Mouse (Mus musculus) retina, postnatal 1 day (tissue): ENCODE measurements at regions not wholly inside any gene's neighbourhood (a gene's known extent, or its start where the extent isn't known, plus 50 kb on each side); places are given as distances from the start of the nearest gene placed in this dataset.

Experiments used
- DNase-seq: peaks from one replicate; pipeline ENCODE4 v3.0.0-alpha.2; 2012

DNA sequence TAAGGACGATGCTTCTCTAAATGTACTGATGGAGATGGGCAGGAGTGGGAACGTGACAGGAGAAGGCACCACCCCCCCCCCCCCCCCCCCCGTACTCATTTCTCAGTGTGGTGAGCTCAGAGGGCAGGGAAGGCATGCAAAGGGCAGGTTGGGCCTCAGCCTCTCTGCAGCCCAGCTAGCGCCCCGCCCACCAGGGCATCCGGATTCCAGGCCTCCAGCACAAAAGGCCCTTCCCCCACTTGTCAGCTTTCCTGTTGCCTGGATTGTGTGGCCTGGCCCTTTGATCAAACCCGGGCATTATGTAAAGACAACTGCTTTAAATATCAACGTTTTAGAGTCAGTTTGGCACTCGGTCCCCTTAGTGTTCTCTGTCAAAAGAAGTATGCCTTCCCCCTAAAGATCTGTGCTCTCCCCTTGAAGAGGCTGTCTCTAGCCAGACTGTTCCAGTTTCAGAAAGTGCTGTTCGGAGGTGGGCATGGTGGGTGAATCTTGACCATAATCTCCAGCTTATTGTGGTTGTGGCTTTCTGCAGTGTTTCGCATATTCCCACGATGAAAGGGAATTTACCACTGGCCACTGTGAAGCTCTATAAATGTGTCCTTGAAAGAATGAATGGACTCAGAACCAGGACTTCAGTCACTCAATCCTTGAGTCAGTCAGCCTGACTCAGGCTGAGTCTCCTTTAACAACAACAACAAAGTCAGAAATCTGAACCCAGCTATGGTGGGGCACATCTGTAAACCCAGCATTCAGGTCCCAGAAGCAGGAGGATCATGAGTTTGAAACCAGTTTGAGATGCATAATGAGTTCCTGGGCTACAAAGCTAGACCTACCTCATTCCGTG, 192.4 kb upstream of the Klf3 start:
- DNase-seq: peak; percentile 92

- no peak for DNase-seq
Observed at GRCm38 (mm10) chr5:64612017-64612416, 191.2 kb upstream of the Klf3 start.

DNA sequence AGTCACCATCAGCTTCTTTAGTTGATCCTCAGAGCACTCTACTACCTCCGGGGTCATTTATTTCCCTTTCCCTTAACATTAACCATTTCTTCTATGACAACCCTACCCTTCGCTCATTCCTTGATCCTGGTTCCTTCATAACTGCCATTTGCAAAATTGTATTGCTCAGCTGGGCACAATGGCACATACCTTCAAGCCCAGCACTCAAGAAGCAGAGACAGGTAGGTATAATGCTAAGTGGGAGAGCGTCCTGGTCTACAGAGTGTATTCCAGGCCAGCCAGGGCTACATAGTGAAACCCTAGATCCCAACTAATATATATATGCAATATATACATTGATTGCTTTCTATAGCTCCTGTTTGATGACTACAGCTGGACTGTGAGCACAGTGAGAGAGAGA, 189.5 kb upstream of the Klf3 start:
- DNase-seq: no peak

- DNase-seq: no peak
Observed at GRCm38 (mm10) chr5:64618126-64618525, 185.1 kb upstream of the Klf3 start.

DNA sequence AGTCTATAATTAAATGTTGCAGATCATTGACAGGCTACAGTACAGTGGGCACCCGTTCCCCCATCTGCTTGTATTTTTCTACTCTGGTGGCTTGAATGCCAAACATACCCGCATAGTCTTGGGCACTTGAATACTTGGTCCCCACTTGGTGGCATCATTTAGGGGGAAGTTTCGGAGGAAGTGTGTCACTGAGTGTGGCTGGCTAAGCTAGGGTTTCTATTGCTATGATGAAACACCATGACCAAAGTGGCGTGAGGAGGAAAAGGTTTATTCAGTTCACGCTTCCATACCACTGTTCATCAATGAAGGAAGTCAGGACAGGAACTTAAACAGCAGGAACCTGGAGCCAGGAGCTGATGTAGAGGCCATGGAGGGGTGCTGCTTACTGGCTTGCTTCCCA, 183.4 kb upstream of the Klf3 start:
- DNase-seq: no peak

DNA sequence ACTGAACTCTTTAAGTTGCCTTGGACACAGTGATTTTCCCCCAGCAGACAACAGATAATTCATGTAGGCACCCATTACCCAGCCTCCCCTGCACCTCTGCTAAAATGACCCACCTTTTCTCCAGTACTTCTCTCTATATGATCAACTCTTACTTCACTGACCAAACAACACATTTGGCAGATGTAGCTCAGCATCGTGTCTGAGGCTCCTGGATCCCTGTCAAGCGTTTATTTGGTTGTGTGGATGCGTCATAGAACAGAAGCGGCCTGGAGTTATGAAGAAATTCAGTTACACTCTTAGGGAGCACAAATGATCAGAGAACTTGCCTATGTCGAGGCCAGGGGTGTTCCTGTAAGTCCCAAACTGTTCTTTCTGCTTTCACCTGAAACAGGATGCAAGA, 182.5 kb upstream of the Klf3 start:
- DNase-seq: no peak

DNA sequence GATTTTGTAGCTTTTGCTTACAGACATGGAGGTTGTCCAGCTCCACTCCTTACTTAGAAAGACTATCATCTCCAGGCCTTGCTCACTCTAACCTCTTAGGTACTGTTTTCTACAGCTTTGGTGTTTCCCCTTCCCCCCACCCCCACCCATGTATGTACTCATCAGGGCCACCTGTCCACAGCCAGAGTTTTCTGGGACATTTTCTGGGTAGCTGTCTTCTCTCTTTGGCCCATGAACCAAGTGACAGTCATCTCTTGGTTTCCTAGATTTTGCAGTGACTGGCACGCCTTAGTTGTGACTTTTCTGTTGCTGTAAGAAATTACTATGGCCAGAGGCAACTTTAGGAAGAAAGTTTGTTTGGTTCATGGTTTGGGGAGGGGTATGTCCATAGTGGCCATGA, 181.8 kb upstream of the Klf3 start:
- DNase-seq: no peak

GRCm38 (mm10) chr5:64623653-64624052, 179.5 kb upstream of the Klf3 start:
- no peak for DNase-seq

- DNase-seq: no peak
Observed at GRCm38 (mm10) chr5:64624205-64624604, 179.0 kb upstream of the Klf3 start.

DNA sequence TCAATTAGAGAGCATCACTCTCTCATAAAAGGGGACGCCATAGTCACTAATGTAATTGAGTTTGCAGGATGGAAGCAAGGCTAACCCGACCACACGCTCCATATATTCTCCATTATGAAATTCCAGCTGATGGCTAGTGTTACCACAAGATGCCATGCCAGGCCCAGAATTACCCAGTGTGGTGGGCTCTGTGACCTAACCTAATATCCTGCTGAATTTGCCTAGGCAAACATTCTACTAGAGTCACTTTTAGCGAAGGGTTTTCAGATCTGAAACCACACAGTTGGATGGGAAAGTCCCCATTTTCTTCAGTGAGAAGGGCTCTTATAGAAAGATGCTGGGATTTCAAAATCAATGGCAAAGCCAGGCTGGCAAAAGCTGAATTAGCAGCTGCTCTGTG, 177.8 kb upstream of the Klf3 start:
- DNase-seq: no peak

GRCm38 (mm10) chr5:64625841-64626298, 177.3 kb upstream of the Klf3 start:
- DNase-seq: no peak

- DNase-seq: no peak
Observed at GRCm38 (mm10) chr5:64626351-64626750, 176.8 kb upstream of the Klf3 start.

DNA sequence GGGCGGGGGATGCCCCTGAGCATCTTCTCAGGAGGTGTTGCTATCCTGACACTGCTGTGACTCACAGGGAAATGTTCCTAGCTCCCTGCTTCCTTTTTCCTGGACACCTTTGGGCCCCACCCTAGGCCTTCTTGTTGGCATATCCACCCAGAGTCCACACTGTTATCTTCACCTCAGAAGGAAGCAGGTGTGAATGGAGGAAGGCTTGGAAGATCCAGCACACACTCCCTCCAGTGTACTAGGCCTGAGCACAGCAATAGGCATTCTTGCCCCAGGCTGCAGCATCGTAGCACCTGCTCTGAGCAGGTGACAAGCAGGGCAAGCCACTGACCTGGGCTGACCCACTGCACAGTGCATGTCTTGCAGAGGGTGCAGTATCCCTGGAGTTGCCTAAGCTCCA, 172.6 kb upstream of the Klf3 start:
- DNase-seq: no peak

DNA sequence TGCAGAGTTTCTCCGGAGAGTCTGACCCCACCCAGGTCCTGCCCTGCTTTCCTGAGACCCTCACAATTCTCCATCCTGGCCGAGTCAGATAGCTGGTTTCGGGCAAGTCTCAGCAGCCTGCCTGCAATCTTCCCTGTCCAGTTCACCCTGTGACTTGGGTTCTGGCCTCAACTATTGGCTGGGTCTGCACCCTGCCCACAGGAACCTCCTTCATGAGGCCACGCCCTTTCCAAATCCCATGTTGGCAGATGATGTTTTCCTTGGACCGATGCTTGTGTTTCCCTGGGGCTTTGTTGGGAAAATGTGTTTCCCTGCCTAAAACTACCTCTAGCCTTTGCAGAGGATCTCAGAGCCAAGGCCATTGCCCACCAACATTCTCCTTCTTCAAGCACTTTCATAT, 171.0 kb upstream of the Klf3 start:
- DNase-seq: no peak

DNA sequence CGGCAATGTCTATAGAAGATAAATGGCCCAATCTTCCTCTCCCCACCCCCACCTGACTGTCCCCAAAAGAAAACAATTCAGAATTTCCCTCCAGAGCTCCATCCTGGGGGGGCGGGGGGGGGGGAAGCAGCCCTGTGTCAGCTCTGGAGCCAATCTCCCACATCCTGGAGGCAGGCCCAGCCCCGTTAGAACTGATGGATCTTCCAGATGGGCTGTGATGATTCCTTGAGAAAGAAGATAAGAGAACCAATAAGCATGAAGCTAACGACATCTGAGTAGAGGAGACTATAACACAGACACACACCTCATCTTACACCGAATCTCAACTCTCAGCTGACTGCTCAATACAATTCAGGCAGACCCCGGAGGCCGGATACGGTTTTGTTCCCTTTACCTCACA, 169.2 kb upstream of the Klf3 start:
- DNase-seq: no peak

DNA sequence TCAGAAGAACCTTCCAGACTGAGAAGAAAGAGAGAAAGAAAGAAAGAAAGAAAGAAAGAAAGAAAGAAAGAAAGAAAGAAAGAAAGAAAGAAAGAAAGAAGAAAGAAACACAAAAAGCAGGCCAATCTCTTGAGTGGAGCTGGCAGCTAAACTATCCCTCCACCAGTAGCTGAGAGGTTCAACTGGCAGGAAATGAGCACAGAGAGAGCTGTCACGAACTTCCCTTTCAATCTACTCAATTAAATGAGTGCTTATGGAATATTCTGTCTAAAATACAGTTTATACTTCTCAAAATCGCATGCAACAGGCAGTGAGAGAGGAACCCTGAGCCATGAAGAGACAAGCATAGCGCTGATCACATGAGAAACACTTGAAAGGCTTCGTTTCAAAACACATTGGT, 168.5 kb upstream of the Klf3 start:
- DNase-seq: no peak

GRCm38 (mm10) chr5:64636301-64636700, 166.9 kb upstream of the Klf3 start:
- no peak for DNase-seq

DNA sequence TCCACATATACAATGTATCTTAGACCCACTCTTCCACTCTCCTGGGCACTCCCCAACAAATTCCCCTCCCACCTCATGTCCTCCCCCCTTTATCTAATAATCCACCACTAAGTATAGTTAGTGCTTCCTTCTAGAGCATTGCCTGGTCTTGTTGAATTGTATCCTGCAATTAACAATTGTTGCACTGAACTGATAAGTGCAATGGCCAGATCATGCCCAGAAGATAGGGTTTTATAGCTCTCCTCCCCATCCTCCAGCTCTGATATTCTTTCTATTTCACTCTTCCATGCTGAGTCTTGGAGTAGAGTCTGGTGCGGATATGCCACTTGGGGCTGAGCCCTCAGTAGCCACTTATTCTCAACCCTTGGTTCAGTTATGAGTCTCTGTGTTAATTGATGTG, 159.6 kb upstream of the Klf3 start:
- no peak for DNase-seq

DNA sequence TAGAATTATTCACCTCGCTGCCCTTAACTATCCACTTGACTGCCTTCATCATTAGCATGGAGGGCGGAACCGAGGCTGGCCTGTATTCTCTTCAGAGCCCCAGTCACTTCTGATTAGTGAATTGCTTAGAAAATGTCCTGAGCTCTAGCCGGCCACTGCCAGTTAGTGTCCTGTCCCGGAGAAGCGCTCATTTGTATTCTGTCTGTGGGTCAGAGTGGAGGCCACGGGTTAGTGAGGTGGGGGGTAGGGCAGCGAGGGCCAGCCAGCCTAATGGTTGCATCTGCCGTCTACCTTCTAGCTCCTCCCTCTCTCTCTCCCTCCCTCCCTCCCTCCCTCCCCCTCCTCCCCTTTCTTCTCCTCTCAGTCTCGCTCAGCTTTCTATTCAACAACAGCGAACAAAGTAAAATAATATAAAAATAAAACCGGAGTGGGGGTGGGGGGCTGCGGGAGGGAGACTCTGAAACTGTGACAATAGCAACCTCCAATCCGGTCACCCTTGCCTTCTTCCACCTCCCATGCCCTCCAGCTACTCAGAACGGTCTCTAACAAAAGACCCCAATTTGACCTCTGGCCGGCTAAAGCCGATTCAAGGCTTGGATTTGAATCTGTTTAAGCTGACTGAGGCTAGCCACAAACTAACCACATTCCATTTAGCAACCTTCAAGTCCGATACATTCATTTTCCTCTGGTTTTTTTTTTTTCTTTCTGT, 155.6 kb upstream of the Klf3 start:
- peak; percentile 98 for DNase-seq

GRCm38 (mm10) chr5:64648492-64648891, 154.7 kb upstream of the Klf3 start:
- peak; percentile 55 for DNase-seq

DNA sequence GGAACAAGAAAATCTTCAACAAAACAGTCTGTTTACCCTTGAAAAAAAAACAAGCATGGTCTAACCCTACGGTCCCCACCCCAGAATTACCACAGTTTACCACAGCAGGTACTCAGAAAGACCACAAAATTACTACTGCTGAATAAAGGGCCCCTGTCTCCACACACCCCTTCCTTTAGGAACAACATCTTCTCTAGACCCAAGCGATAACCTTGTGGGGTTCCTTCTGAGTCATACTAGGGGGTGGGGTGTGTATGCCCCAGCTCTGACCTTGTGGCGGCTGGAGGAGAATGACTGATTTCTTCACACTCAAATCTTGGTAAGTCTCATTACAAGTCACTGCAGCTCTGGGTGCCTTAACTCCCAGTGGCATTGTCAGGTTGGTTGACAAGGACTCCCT, 151.8 kb upstream of the Klf3 start:
- DNase-seq: no peak

GRCm38 (mm10) chr5:64653764-64654163, 149.4 kb upstream of the Klf3 start:
- no peak for DNase-seq

DNA sequence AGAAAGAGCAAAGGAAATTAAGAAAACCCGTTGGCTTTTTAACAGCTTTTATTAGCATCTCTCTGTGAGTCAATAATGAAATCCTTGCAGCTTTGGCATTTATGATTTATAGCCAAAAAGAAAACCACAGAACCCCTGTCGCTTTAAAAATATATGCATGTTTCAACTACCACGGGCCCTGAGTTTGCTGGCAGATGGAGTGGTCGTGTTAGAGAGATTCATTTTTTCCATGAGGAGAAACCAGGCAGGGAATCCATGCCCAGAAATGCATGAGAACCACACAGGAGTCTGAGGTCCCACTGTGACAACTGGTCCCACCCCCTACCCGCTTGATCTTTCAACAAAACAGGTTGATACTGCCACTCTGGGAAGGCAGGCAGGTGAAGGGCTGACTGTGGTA, 147.9 kb upstream of the Klf3 start:
- DNase-seq: no peak

GRCm38 (mm10) chr5:64661959-64662358, 141.2 kb upstream of the Klf3 start:
- peak; percentile 8 for DNase-seq
